Mouse (Mus musculus): ENCODE data around the gene Tmem144. TPM values are rescaled to one million over a fixed set of nuclear protein-coding genes. Genes with fewer than 3 reads are reported as not detected.
A peak's percentile ranks its signal among the peaks of the same experiment; 100 is the strongest.
"Not testable (repeated sequence)": the region's sequence is repeated elsewhere in the genome, so short reads cannot be mapped to it uniquely, and the experiment has no call there.

Tmem144 gene
- polyA plus RNA-seq, 1 experiment = 0.60 TPM

DNA sequence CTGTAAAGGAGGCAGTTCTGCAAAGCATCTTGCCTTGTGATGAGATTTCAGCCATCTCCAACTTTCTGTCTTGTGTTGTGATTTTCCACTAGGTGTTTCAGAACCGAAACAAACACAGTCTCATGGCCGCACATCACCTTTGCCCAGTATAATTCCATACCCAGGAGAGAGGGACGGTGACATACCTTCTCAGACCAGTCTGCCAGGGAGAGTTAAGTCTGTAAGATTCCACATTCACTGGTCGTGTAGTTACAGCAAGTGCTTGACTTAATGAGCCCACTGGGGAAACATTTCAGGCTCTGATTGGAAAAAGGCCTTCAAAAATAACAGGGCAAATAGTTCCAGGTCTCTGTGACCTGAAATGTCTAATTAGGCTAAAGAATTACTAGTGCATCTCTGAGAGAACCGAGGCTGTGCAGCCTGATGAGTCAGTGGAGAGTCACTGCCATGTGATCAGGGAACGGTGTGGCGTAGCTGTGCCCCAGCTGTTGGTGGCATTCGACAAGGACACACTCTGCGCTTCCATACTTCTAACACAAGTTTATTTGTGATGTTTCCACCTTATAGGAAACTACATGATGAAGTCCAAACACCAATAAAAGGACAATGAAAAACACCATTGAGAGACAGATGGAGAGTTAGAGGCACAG, 43.9 kb downstream of the Tmem144 start:
- DNase-seq (ENCODE audit: low read depth) = no peak
- TF ChIP-seq POLR2A (IDR thresholded peaks at IDR 0.05; ENCODE audit: borderline replicate concordance, extremely low read depth, insufficient read depth, insufficient read length, poor library complexity, severe bottlenecking) (no peak), CTCF (IDR thresholded peaks at IDR 0.05; ENCODE audit: borderline replicate concordance, extremely low read depth, insufficient read depth, insufficient read length) (no peak)

DNA sequence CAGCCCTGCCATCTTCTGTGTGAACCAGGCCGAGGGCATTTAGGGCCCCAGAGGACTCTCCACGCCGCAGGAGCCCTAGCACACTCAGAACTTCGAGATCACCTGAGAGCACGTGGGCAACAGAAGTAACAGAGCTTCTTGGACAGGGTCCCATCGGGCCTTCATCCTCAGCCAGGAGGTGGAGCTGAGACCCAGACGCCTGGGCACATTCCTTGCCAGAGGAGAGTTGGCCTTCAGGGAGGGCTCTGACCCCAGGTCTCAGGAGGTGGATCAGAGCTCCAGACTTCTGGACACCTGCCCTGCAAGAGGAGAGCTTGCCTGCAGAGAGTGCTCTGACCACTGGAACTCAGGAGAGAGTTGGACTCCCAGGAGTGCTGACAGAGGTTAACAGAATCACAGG, 51.8 kb downstream of the Tmem144 start:
- DNase-seq (ENCODE audit: low read depth) = not testable (repeated sequence)

DNA sequence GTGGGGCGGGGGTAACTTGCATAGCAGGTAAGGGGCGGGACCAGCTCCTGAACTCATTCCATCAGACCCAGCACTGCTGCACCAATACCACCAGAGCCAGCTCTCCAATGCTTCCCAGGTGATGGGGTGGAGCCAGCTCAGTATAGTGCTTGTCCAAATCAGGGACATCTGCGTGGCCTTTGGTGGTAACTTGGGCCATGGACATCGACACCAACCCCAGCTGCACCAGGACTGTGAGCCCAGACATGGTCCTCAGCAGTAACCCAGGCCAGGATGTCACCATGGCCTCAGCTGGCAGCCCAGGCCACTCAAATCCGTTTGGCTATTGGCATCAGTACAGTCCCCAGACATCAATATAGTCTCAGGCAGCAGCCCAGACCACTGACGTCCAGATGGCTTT, 60.3 kb downstream of the Tmem144 start:
- DNase-seq (ENCODE audit: low read depth) = no peak
- TF ChIP-seq POLR2A (IDR thresholded peaks at IDR 0.05; ENCODE audit: borderline replicate concordance, extremely low read depth, insufficient read depth, insufficient read length, poor library complexity, severe bottlenecking) (no peak), CTCF (IDR thresholded peaks at IDR 0.05; ENCODE audit: borderline replicate concordance, extremely low read depth, insufficient read depth, insufficient read length) (no peak)

GRCm38 (mm10) chr3:79790324-79790723, 62.2 kb downstream of the Tmem144 start:
- TF ChIP-seq CTCF (IDR thresholded peaks at IDR 0.05; ENCODE audit: borderline replicate concordance, extremely low read depth, insufficient read depth, insufficient read length) (no peak), POLR2A (IDR thresholded peaks at IDR 0.05; ENCODE audit: borderline replicate concordance, extremely low read depth, insufficient read depth, insufficient read length, poor library complexity, severe bottlenecking) (no peak)
- DNase-seq (ENCODE audit: low read depth) = no peak

- no peak for TF ChIP-seq POLR2A (IDR thresholded peaks at IDR 0.05; ENCODE audit: borderline replicate concordance, extremely low read depth, insufficient read depth, insufficient read length, poor library complexity, severe bottlenecking)
- no peak for TF ChIP-seq CTCF (IDR thresholded peaks at IDR 0.05; ENCODE audit: borderline replicate concordance, extremely low read depth, insufficient read depth, insufficient read length)
Observed at GRCm38 (mm10) chr3:79789554-79789953, 63.0 kb downstream of the Tmem144 start.

DNA sequence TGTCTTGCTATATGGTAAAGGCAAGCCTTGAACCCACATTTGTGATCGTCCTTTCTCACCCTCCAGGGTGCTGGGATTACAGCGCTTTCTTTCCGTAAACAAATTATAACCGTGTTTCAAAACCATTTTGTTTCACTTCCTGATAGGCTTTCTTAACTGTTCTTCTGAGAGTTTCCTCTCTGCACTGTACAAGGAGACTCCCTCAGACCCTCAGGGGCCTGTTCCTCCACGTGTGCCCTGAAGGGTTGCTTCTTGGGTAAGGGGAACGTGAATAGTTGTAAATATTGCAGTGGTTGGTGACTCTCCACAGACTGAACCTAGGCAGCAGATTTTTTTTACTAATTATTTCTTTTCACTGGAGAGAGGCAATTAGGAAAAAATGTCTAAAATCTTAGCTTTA, 63.6 kb downstream of the Tmem144 start:
- TF ChIP-seq CTCF (IDR thresholded peaks at IDR 0.05; ENCODE audit: borderline replicate concordance, extremely low read depth, insufficient read depth, insufficient read length) (no peak), POLR2A (IDR thresholded peaks at IDR 0.05; ENCODE audit: borderline replicate concordance, extremely low read depth, insufficient read depth, insufficient read length, poor library complexity, severe bottlenecking) (no peak)
- DNase-seq (ENCODE audit: low read depth) = no peak

More at GRCm38 (mm10) chr3:79789554-79789953, 63.0 kb downstream of the Tmem144 start:
- no peak for DNase-seq (ENCODE audit: low read depth)

DNA sequence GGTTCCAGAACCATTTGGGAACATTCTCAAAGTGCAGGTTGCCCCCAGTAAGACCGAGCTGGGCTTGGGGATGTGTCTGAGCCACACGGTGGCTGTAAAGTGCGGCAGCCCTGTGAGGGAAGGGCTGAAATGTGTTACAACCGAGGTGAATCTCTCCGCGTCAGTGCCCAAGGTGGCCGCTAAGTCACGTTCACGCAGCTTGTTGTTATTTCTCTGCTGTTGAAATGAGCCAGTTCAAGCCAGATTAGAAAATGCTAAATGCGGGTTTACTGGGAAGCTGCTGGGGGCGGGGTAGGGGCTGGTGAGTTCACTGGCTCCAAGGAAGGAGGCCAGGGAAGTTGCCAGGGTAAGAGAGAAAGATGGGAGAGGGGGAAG, 68.2 kb downstream of the Tmem144 start:
- DNase-seq (ENCODE audit: low read depth) = peak; percentile 15
- TF ChIP-seq POLR2A (IDR thresholded peaks at IDR 0.05; ENCODE audit: borderline replicate concordance, extremely low read depth, insufficient read depth, insufficient read length, poor library complexity, severe bottlenecking) (no peak), CTCF (IDR thresholded peaks at IDR 0.05; ENCODE audit: borderline replicate concordance, extremely low read depth, insufficient read depth, insufficient read length) (no peak)

DNA sequence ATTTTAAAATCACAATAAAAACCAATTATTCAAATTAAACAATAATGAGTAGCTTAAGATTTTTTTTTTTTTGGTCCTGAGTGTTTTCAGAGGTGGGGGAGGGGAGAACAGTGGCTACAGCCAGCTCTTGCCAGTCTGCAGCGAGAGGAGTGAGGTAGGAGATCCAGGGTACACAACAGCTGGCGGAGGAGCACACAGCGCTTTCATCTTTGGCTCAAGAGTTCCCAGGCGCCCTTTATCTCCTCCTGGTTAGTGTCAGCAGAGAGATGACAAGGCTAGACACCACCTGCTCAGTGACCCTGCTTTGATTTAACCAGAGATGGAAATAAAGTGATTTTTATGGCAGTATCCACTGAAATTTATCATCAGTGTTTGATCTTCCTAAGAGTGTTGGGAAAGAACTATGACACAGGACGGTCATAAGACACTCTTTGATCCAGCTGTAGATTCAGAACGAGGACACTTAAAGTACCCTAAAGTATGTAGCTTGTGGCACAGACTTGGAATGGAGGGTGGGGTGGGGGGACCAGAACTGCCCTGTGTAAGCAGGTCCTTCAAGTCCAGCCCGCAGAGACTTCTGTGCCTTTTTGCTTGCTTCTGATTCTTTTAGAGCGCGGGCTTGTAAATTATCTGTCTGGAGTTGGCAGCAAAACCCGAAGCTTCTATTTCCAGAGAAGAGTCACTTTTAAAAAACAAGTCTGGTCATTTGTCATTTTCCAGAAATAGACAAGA, 68.8 kb downstream of the Tmem144 start:
- no peak for TF ChIP-seq POLR2A (IDR thresholded peaks at IDR 0.05; ENCODE audit: borderline replicate concordance, extremely low read depth, insufficient read depth, insufficient read length, poor library complexity, severe bottlenecking)
- DNase-seq (ENCODE audit: low read depth) = peak; percentile 19

GRCm38 (mm10) chr3:79772701-79773100, 79.9 kb downstream of the Tmem144 start:
- no peak for DNase-seq (ENCODE audit: low read depth)
- TF ChIP-seq POLR2A (IDR thresholded peaks at IDR 0.05; ENCODE audit: borderline replicate concordance, extremely low read depth, insufficient read depth, insufficient read length, poor library complexity, severe bottlenecking) = no peak
- TF ChIP-seq CTCF (IDR thresholded peaks at IDR 0.05; ENCODE audit: borderline replicate concordance, extremely low read depth, insufficient read depth, insufficient read length) = no peak

Other genes starting within 250 kb of the Tmem144 start
- gene 4930579G24Rik, start 223.7 kb downstream of the Tmem144 start, polyA plus RNA-seq (2012; rRNA removed) = 5.1 and 6.3 TPM in 2 replicates
- gene Etfdh, start 223.3 kb downstream of the Tmem144 start, polyA plus RNA-seq (2012; rRNA removed) = 28.7 and 28.8 TPM in 2 replicates
- gene Rxfp1, start 114.9 kb downstream of the Tmem144 start, polyA plus RNA-seq (2012; rRNA removed) = 0.19 and 0.29 TPM in 2 replicates
- 1.3 and 2.6 TPM in 2 replicates for gene Fam198b, start 31.8 kb upstream of the Tmem144 start, polyA plus RNA-seq (2012; rRNA removed)

All from brain, embryonic 14.5 days (tissue).